Mouse (Mus musculus) hindbrain, postnatal 0 days (tissue): ENCODE measurements around the gene St3gal5. TPM values are rescaled to one million over a fixed set of nuclear protein-coding genes. Genes with fewer than 3 reads are reported as not detected.
A peak's percentile ranks its signal among the peaks of the same experiment; 100 is the strongest.

ENCODE experiments used
- ATAC-seq: fragments of 200-750 bp; cut with Nextera tagmentation; 2 replicates; pipeline ENCODE4 v1.8.0; 2017; ENCODE audit warnings: mild to moderate bottlenecking, moderate TSS enrichment, moderate library complexity
- DNase-seq: peaks from one replicate; pipeline ENCODE4 v3.0.0-alpha.2; 2015; ENCODE audit warnings: low spot score
- H3K27ac ChIP-seq: fragments of 300-500 bp; sonication (generic); 2 replicates; pipeline ENCODE4 v1.5.1; 2014; ENCODE audit warnings: mild to moderate bottlenecking
- H3K27me3 ChIP-seq: fragments of 300-500 bp; sonication (generic); 2 replicates; pipeline ENCODE4 v1.6.1; 2014; ENCODE audit warnings: low read length, mixed read lengths; ENCODE audit not compliant: insufficient read depth
- H3K36me3 ChIP-seq: fragments of 300-500 bp; sonication (generic); 2 replicates; pipeline ENCODE4 v1.6.1; 2014; ENCODE audit warnings: low read length, mixed read lengths; ENCODE audit not compliant: insufficient read depth
- H3K4me1 ChIP-seq: fragments of 300-500 bp; sonication (generic); 2 replicates; pipeline ENCODE4 v1.6.1; 2014; ENCODE audit warnings: antibody characterized with exemption, low read length, mixed read lengths; ENCODE audit not compliant: insufficient read depth
- H3K4me2 ChIP-seq: fragments of 300-500 bp; sonication (generic); 2 replicates; pipeline ENCODE4 v1.6.1; 2014; ENCODE audit warnings: low read depth, mild to moderate bottlenecking, low read length, moderate library complexity, mixed read lengths
- H3K4me3 ChIP-seq: fragments of 300-500 bp; sonication (generic); 2 replicates; pipeline ENCODE4 v1.5.1; 2014; ENCODE audit warnings: low read length
- H3K9ac ChIP-seq: fragments of 300-500 bp; sonication (generic); replicated peaks from 2 replicates; pipeline ENCODE4 v1.6.1; 2014; ENCODE audit warnings: mild to moderate bottlenecking, low read length, moderate library complexity, mixed read lengths
- H3K9me3 ChIP-seq: fragments of 300-500 bp; sonication (generic); 2 replicates; pipeline ENCODE4 v1.6.1; 2016; ENCODE audit warnings: low read length, mixed read lengths
- CTCF ChIP-seq: IDR thresholded peaks from 2 replicates; pipeline ENCODE4 v1.5.1; 2016; ENCODE audit warnings: antibody characterized with exemption, control low read depth, low read depth
- WGBS: fragments of 180-500 bp; shearing (Covaris S2); extraction: QIAGEN DNeasy Blood & Tissue Kit; methylation state at CpG from one replicate; pipeline ENCODE4 v1.1.7; 2014; 5-methylcytosine and 5-hydroxymethylcytosine counted together
- polyA plus RNA-seq: library from polyadenylated mRNA; unstranded; fragments of >200 nt; fragmentation: Nextera tagmentation; extraction: Ambion mirVana; gene quantifications from 2 replicates; pipeline ENCODE4 v1.2.1, GENCODE M21; 2015
- total RNA-seq: library from RNA; depleted of rRNA; stranded (reverse); fragments of >200 nt; gene quantifications from 2 replicates; pipeline ENCODE4 v1.2.3, GENCODE M21; 2014

Gene St3gal5
- total and polyA plus RNA-seq, 2 experiments from 2014 or later = 23.5 to 59.8 TPM

DNA sequence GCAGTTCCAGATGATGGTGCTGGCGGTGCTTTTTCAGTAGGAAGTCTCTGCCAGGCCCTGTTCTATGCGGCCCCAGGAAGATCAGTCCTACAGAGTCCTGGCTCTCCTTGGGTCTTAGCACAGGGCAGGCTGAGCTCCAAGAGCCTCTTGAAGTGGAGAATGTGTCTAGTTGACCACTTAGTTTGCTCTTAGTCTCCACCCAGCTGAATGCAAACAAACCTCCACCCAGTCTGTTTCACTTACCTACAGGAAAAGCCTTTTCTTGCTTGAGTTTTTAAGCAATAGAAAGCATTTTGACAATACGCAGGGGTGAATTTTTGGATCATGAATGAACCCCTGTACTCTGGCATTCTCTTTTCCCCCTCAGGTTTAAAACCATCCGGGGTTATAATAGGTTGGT, 4.0 kb downstream of the St3gal5 start:
- no peak for TF ChIP-seq CTCF
- ATAC-seq (no peak), DNase-seq (no peak)
- H3K27me3 ChIP-seq = no peaks in the 10 kb centered on the region
- peaks cover 12% of the 10 kb centered on the region for H3K4me1 ChIP-seq
- no peak overlapping the region for H3K4me3 ChIP-seq
- 78% methylated on average over 4 of the region's 4 CpGs for WGBS
- H3K9ac ChIP-seq = no peak overlapping the region
- H3K36me3 ChIP-seq = no peaks in the 10 kb centered on the region
- H3K4me2 ChIP-seq = no peak overlapping the region
- no peak overlapping the region for H3K27ac ChIP-seq
- no peaks in the 10 kb centered on the region for H3K9me3 ChIP-seq

DNA sequence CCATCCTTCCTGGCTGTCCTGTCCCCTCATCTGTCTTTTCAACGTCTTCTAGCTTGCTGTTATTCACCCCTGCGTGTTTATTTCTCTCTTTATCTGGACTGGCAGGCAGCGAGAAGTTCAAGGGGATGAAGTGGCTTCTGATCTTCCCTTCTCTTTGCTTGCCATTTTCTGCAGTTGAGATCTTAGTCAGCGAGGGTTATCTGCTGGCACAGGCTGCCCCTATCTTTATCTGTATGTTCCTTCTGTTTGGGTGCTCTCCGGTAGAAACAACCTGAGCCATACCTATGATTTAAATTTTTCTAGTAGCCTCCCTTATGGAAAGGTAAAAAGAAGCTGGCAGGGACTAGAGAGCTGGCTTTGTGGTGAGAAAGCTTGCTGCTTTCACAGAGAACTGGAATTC, 4.7 kb downstream of the St3gal5 start:
- ATAC-seq (no peak), DNase-seq (no peak)
- Histone ChIP-seq H3K36me3 (no peaks in the 10 kb centered on the region), H3K4me2 (no peak overlapping the region), H3K9ac (no peak overlapping the region), H3K4me1 (peaks cover 7% of the 10 kb centered on the region), H3K27me3 (no peaks in the 10 kb centered on the region), H3K4me3 (no peak overlapping the region), H3K9me3 (no peaks in the 10 kb centered on the region), H3K27ac (no peak overlapping the region)
- 75% methylated on average over 5 of the region's 5 CpGs for WGBS
- TF ChIP-seq CTCF = no peak

DNA sequence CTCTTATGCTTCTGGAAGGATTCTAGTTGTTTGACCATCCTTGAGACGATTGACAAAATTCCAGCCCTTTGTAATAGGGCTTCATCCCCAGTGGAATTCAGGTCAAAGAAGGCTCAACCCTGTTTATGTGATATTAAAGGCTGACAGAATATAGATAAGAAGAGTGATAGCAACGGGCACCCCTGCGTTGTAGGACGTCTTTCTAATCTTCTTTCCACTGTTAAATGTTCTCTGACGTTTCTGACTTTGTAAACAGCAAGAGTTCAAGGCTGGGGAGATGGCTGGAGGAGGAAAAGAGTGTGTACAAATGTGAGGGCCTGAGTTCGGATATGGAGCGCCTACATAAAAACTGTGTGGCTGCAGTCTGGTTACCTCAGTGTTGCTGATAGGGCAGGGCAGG, 7.1 kb downstream of the St3gal5 start:
- Histone ChIP-seq H3K27ac (no peak overlapping the region), H3K36me3 (no peaks in the 10 kb centered on the region), H3K9me3 (no peaks in the 10 kb centered on the region), H3K9ac (no peak overlapping the region), H3K4me2 (no peak overlapping the region), H3K4me1 (peaks cover 4% of the 10 kb centered on the region; the same call in 1 of the 2 replicates), H3K27me3 (no peaks in the 10 kb centered on the region), H3K4me3 (no peak overlapping the region)
- no peak for TF ChIP-seq CTCF
- DNase-seq = no peak
- no peak for ATAC-seq
- 85% methylated on average over 7 of the region's 7 CpGs for WGBS

DNA sequence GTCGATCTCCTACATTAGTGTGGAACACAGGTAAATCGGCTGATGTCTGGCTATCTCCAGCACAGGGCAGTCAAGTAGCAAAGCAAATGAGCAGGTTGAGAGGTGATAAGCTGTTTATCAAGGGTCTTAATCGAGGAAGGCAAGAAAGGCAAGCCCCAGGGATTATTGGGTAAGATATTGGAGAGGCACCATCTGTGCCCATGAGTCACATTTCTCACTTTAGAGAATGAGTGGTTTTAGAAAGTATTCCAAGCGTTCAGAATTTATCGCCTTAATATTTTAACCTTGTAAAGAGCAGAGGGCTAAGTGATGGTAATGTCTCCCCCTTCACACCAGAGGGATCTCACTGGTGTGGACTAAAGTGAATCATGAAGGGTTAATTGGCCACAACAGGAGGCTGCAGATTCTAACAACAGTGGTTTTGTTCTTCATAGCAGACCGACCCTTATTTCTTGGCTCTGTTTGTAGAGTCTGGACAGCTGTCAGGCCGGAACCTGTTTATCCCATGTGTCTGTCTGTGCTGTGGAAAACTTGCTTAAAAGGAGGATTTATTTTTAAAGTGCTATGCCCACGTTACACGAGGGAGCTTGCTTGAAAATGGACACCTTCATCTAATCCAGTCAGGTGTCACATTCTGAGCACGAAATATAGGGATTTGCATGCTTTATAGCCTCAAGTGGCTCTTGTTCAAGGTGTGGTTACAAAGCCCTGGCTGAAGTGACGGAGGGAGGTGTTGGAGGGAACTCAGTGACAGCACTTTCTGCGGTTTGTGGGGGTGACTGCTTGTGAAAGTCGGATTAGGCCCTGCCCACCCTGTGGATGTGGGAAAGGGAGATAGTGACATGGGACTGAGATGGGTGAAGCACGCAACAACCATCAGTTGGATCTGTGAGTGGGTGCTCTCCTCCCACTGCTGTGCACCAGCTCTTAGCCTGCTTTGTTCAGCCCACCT, 11.8 kb downstream of the St3gal5 start:
- peak; percentile 82 for ATAC-seq
- no peak for TF ChIP-seq CTCF
- Histone ChIP-seq H3K27me3 (no peaks in the 10 kb centered on the region), H3K4me2 (peak overlapping the region; percentile 27), H3K27ac (peak overlapping the region; percentile 41; the same call in 1 of the 2 replicates), H3K4me3 (no peak overlapping the region), H3K4me1 (peaks cover 7% of the 10 kb centered on the region; the same call in 1 of the 2 replicates), H3K9me3 (no peaks in the 10 kb centered on the region), H3K9ac (0 out of 2 replicates have a peak overlapping the region, but pooled peaks have one; percentile 3), H3K36me3 (no peaks in the 10 kb centered on the region)
- 48% methylated on average over 14 of the region's 14 CpGs for WGBS
- DNase-seq = peak; percentile 63

- Histone ChIP-seq H3K27ac (no peak overlapping the region), H3K4me2 (no peak overlapping the region), H3K9me3 (no peaks in the 10 kb centered on the region), H3K4me3 (no peak overlapping the region), H3K4me1 (peaks cover 7% of the 10 kb centered on the region; the same call in 1 of the 2 replicates), H3K9ac (no peak overlapping the region), H3K27me3 (no peaks in the 10 kb centered on the region), H3K36me3 (no peaks in the 10 kb centered on the region)
- no peak for DNase-seq
- no peak for TF ChIP-seq CTCF
- WGBS = 82% methylated on average over 3 of the region's 3 CpGs
- no peak for ATAC-seq
These were observed 13.2 kb downstream of the St3gal5 start for GRCm38 (mm10) chr6:72110577-72110976.

GRCm38 (mm10) chr6:72112575-72112974, 15.2 kb downstream of the St3gal5 start:
- Histone ChIP-seq H3K9me3 (no peaks in the 10 kb centered on the region), H3K9ac (no peak overlapping the region), H3K4me1 (peaks cover 13% of the 10 kb centered on the region; the same call in 1 of the 2 replicates), H3K4me2 (no peak overlapping the region), H3K36me3 (no peaks in the 10 kb centered on the region), H3K27ac (no peak overlapping the region), H3K4me3 (no peak overlapping the region), H3K27me3 (no peaks in the 10 kb centered on the region)
- ATAC-seq (no peak), DNase-seq (no peak)
- no peak for TF ChIP-seq CTCF
- WGBS = 38% methylated on average over 6 of the region's 6 CpGs

DNA sequence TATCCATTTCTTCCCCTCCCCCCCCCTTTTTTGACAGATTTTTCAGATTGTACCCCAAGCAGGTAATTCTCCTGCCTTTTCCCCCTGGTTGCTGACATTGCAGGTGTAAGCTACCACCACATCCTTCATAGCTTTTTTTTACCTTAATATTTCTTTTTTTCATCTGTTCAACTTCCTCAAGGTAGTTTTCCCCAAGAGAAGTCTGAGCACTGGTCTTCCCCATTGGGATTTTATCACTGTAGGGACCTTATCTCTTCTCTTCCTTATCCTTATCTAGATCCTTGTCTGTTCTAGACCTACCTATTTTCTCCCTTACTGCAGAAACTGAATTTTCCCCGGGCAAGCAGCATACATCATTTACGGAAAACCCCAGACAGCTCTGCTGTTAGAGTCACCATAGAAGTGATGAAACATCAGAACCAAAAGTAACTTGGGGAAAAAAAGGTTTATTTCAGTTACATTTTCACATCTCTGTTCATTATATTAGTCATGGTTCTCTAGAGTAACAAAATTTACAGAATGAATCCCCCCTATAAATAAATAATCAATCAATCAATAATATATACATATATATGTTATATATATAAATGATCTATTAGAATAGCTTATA, 15.8 kb downstream of the St3gal5 start:
- H3K9ac ChIP-seq = no peak overlapping the region
- H3K4me1 ChIP-seq = peaks cover 13% of the 10 kb centered on the region; the same call in 1 of the 2 replicates
- TF ChIP-seq CTCF = no peak
- no peak overlapping the region for H3K4me3 ChIP-seq
- no peak overlapping the region for H3K4me2 ChIP-seq
- ATAC-seq = no peak
- no peaks in the 10 kb centered on the region for H3K36me3 ChIP-seq
- H3K27me3 ChIP-seq = no peaks in the 10 kb centered on the region
- H3K9me3 ChIP-seq = no peaks in the 10 kb centered on the region
- DNase-seq = no peak
- 94% methylated on average over 2 of the region's 2 CpGs for WGBS
- H3K27ac ChIP-seq = no peak overlapping the region
